Mouse (Mus musculus) gastrocnemius, adult 8-10 months (tissue): Measurements from ENCODE around the gene Zmym4. TPM values are rescaled to one million over a fixed set of nuclear protein-coding genes. Genes with fewer than 3 reads are reported as not detected.
"Not testable (repeated sequence)": the region's sequence is repeated elsewhere in the genome, so short reads cannot be mapped to it uniquely, and the experiment has no call there.

ENCODE experiments used
- DNase-seq, 2 experiments: peaks; one replicate each; pipeline ENCODE4 v3.0.0; 2022; ENCODE audit warnings: low spot score in 2 of 2
- total RNA-seq, 4 experiments: library from RNA; stranded (reverse); gene quantifications; 2 replicates each; pipeline ENCODE4 v1.2.4; 2022

The Zmym4 gene
- 10 to 100 TPM; 14.4 to 22.6 (median 17.8) TPM for total RNA-seq

GRCm38 (mm10) chr4:126967864-126968821 is at the start of gene Zmym4:
Gene Zmym4, minus strand, starts transcription at chr4:126968135.
- DNase-seq, result peak; percentile 87 to 92

DNA sequence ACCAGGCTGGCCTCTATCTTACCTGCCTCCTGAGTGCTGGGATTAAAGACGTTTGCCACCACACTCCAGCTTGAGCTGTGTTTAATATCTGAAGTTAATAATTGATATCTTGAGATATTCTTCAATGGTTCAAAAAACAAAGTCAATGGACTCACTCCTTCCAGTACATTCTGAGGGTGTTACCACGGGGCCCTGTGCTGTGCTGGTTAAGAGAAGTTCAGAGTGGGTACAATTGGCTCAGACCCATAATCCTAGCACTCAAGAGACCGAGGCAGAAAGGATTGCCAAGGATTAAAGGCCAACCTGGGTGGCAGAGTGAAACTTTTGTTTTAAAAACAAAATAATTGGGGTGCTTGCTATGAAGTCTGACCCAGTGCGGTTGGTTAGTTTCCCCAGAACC is 48.4 kb upstream of the Zmym4 start:
- no peak for DNase-seq

GRCm38 (mm10) chr4:127015294-127015993 is 47.5 kb upstream of the Zmym4 start:
- DNase-seq, result peak; percentile 74 to 76

DNA sequence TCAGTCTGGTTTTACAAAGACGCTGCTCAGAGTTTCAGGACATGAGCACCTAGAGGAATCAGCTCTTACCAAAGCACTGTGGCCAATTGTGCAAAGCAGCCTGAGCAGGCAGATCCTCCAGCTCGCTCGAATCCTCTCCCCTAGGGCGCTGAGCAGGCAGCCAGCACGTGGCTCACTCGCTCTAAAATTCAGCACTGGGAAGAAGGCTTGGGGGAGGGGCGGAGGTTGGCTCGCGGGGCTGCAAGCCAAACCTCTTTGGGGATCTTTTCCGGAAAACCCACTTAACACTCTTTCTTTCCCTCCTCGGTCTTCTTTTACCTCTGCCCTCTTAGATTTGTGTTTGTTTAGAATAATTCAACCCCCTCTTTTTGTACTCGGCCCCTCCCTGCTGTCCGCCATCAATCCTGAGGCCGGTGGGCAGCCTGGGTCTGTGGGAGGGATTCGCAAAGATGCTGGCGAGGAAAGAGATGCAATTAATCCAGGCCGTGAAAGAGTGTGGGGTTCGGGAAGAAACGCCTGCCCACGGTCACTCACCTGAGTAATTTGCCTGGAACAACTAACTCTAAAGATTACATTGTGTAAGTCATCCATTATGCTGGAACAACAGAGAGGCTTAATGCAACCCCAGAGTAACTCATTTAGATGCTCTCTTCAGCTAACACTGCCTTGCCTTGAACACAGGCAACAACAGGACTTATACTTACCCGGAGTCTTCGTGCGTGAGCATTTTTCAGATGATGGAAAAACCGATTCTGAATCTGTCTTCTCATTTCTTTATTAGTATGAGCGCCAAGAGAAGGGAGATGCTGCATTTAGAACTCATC is 37.4 kb upstream of the Zmym4 start:
- no peak for DNase-seq

DNA sequence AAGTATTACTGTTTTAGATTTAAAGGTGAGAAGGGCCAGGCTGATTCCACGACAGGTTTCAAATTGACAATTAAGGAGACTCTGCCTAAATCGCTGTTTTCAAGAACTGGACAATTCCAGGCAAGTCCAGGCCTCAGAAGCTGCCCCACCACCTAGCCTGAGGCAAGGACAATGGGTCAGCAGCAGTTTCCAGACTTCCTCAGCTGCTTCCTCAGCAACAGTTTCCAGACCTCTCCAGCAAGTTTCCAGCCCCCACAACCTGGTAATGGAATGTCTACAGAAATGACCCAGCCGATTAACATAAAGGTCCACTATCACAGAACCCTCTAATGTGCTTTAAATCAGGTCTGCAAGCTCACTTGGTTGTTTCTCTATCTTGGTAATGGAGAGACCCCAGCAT is 36.4 kb upstream of the Zmym4 start:
- no peak for DNase-seq

DNA sequence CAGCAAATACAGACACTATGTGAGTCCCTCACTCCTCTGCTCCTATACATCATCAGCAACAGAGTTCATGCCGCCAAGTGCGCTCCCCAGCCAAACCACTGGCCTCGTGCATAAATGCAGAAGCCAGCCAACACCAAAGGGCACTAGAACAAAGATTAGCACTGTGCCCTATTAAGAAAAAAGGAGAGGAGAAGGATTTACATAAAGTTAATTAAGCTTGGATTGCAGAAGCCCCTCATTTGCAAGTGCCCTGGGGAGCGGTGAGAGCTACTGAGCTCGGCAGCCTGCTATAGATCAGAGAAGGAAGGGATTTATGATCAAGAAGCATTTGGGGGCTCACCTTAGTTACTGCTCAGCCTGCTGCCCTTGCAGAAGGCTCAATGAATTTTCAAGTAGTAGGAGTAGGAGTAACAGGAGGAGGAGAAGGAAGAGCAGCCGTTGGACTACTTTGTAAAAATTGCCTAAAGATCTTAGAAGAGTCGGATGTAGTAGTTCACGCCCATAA is 32.7 kb upstream of the Zmym4 start:
- DNase-seq, result no peak

DNA sequence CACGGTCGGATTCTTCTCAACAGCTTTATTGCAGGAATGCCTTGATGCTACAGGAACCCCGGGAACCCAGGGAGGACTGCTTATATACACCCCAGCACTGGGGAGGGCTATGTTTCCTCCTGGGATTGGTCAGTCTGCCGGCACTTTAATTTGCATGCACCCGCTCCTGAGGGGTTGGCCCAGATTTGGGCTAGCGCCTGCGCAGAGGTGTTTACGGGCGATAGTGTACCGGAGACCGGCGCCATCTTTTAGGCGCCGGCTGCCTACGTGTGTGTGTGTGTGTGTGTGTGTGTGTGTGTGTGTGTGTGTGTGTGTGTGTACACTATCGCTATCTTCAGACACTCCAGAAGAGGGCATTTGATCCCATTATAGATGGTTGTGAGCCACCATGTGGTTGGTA is 31.4 kb upstream of the Zmym4 start:
- DNase-seq, result not testable (repeated sequence)

DNA sequence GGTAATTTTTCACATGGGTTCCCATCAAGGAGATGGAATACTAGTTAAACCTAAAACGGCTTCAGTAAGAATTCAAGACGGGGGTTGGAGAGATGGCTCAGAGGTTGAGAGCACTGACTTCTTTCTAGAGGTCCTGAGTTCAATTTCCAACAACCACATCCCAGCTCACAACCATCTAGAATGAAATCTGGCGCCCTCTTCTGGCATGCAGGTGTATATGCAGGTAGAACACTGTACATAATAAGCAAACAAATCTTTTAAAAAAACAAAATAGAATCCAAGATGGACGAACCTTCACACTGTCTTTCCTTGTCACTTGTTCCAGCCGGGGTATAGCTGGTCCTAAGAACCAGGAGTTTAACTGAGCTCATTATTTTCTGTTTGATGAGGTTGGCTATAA is 24.4 kb upstream of the Zmym4 start:
- DNase-seq, result no peak

GRCm38 (mm10) chr4:126990553-126990952 is 22.6 kb upstream of the Zmym4 start:
- no peak for DNase-seq

DNA sequence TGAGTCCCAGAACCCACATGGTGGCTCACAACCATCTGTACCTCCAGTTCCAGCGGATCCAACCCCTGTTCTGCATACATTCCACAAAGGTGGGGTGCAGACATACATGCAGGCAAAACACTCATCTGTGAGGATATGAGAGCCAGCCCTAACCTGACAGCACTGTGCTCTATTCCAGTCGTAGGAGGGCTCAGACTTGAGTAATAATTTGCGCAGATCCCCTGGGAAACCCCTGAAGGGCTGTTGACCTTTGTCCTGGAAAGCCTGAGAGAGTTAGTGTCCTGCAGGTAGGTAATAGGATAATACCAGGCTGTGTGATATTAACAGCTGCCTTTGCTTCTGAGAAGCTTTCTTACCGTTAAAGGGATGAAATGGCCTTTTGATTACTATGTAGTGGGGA is 20.6 kb upstream of the Zmym4 start:
- DNase-seq, result no peak

DNA sequence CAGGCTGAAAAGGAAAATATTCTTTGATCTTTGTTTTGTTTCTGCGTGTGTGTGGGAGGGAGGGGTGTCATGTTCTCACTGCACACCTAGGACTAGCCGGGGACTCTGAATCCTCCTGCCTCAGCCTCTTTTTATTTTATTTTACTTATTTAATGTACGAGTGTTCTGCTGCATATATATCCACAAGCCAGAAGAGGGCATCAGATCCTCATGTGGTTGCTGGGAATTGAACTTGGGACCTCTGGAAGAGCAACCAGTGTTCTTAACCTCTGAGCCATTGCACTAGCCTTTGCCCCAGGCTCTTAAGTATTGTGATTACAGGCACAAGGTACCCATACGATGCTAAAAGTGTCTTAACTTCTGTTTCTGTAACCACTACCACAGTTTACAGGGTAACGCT is 18.8 kb upstream of the Zmym4 start:
- DNase-seq, result no peak

GRCm38 (mm10) chr4:126983736-126984525 is 16.0 kb upstream of the Zmym4 start:
- DNase-seq, result not testable (repeated sequence)

GRCm38 (mm10) chr4:126983321-126983720 is 15.4 kb upstream of the Zmym4 start:
- no peak for DNase-seq

DNA sequence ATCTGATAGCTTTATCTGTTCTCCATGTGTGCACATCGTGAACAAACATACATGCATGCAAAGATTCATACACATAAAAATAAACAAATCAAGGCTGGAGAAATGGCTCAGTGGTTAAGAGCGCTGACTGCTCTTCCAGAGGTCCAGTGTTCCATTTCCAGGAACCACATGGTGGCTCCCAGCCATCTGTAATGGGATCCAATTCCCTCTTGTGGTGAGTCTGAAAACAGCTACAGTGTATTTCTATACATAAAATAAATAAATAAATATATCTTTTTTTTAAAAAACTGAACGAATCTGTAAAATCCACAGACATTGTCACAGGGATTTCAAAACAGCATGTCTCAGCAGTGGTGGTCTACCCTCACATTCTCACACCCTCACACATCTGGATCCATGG is 10.8 kb upstream of the Zmym4 start:
- DNase-seq, result no peak

DNA sequence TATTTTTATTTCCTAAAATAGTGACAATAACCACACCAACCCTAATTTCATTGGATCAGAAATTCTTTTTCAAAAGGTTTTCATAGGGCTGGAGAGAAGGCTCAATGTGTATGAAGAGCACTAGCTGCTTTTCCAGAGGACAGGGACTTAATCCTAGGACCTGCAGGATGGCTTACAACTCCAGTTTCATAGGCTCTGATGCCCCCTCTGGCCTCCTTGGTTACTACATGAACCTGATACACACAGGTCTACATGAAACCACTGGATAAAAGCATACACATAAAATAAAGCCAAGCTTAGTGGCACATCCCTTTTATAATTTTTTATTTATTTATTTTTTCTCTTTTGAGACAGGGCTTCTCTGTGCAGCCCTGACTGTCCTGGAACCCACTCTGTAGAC is 9.5 kb upstream of the Zmym4 start:
- DNase-seq, result no peak

- DNase-seq, result no peak
Measured at GRCm38 (mm10) chr4:126967241-126967863, 583 bp downstream of the Zmym4 start.

DNA sequence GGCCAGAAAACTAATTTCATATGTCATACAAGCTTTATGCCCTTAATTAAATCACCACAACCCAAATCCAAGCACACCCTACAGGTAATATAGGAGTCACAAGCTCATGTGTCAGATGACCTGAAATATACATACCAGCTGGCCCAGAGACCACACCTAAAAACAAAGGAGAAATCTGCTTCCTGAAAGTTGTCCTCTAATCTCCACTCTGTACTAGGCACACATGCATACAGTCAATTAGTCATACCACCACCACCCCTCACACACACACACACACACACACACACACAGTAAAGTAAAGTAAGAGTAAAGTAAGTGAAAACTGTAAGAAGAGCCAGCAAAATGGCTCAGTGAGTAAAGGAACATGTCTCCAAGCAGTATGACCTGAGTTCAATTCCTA is 9.3 kb downstream of the Zmym4 start:
- DNase-seq, result no peak

GRCm38 (mm10) chr4:126958261-126958660 is 9.7 kb downstream of the Zmym4 start:
- no peak for DNase-seq

DNA sequence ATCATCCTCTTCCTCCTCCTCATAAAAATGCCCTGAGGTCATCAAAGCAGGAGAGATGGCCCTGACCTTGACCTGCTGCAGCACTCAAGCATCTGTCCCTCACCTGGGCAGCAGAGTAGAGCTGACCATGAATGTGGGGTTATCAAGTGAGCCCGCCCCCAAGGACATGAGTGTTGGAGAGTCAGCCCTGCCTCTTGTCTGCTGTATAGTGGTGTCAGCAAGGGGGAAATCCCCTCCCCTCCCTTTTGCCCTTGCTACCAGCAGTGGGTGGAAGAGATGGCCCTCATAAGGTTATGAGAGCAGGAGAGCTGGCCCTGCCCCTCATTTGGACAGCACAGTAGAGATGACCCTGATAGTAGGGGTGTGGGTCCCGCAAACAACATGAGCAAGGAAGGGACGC is 10.5 kb downstream of the Zmym4 start:
- no peak for DNase-seq

GRCm38 (mm10) chr4:126950801-126951200 is 17.1 kb downstream of the Zmym4 start:
- not testable (repeated sequence) for DNase-seq
